Mouse (Mus musculus): ENCODE measurements around the gene Gm38392.

DNA sequence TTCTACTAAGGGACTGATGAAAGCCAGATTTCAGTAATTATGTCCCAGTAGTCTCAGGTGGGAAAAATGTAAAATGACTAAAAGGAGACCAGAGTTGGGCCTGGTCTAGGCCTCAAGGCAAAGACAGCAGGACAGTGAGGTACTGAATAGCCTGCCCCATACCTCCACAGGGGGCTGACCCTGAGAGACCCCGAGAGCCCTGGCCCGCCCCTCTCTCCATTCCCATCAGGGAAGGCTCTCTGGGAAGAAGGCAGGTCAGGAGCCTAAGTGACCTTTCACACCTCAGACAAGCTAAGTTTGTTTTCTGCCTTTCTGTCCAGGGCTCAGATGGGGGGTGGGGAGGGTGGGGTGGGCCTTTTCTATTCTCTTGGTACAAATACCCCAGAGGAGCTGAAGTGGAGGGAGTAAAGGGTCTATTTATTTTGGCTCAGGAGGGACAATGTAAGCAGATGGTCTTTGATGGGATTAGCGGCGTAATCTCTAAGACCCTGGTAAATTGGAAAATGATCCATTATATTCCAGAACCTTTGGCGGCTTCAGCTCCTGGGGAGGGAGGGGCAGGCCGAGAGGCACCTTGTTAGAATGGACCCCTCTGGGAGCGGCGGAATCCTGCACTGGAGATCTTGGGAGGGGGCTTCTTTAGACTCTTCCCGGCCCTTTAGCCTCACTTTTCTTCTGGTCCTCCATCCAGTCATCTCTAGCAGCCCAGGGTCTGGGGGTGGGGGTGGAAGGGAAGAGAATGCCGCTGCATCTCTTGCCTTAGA is 89.1 kb downstream of the Gm38392 start:
- TF ChIP-seq CTCF (IDR thresholded peaks at IDR 0.05; ENCODE audit: low read depth), result no peak
- TF ChIP-seq EP300 (IDR thresholded peaks at IDR 0.05; ENCODE audit: low read depth), result no peak

Data from liver, postnatal 0 days (tissue).